In genomic region chr15:102165468-102166100, GRCm38 (mm10) we compare ENCODE assay signal across 17 mouse cellular contexts. TPM values are rescaled to one million over a fixed set of nuclear protein-coding genes. Genes with fewer than 3 reads are reported as not detected.
DNase-seq lines count a peak whose midpoint lies in the region; ATAC-seq lines count a peak whose summit lies in the region.
"Had no signal": no experiment of that assay in that cellular context is flagged by ENCODE, and none has a peak within 500 bp of the region (broad histone marks: within the 10 kb centered on the region; RNA-seq: fewer than 3 reads in every experiment).

No protein-coding gene starts in this region.

- WGBS in embryonic facial prominence, embryonic 13.5 days: 24% methylated on average over 6 of the region's 6 CpGs
- WGBS in limb, embryonic 15.5 days: 24% methylated on average over 6 of the region's 6 CpGs

- no peak for ATAC-seq in embryonic facial prominence, embryonic 13.5 days (ENCODE audit: insufficient number of reproducible peaks, insufficient read depth, low FRiP score, low TSS enrichment, low read depth)
- ATAC-seq in limb, embryonic 15.5 days (ENCODE audit: insufficient number of reproducible peaks, low FRiP score, low TSS enrichment, low read depth): no peak
- no peak for ATAC-seq in inflammation-experienced regulatory T-cells, adult 6 months

- H3K9me3 ChIP-seq in embryonic facial prominence, embryonic 13.5 days: no peaks in the 10 kb centered on the region
- H3K9me3 ChIP-seq in limb, embryonic 15.5 days: no peaks in the 10 kb centered on the region
- H3K9me3 ChIP-seq: forebrain, embryonic 12.5 days; heart, embryonic 13.5 days; midbrain, embryonic 10.5 days; neural tube, embryonic 13.5 days had no signal

- no peak overlapping the region for H3K9ac ChIP-seq in embryonic facial prominence, embryonic 13.5 days
- H3K9ac ChIP-seq in limb, embryonic 15.5 days: no peak overlapping the region
- H3K9ac ChIP-seq: forebrain, embryonic 12.5 days; heart, embryonic 13.5 days; neural tube, embryonic 13.5 days had no signal

- peak overlapping the region; percentile 60 for H3K27ac ChIP-seq in embryonic facial prominence, embryonic 13.5 days
- peak overlapping the region; percentile 27; the same call in 1 of the 2 replicates for H3K27ac ChIP-seq in limb, embryonic 15.5 days
- H3K27ac ChIP-seq: forebrain, embryonic 12.5 days; midbrain, embryonic 10.5 days; neural tube, embryonic 13.5 days had no signal

- no peak overlapping the region for H3K4me3 ChIP-seq in embryonic facial prominence, embryonic 13.5 days
- H3K4me3 ChIP-seq in limb, embryonic 15.5 days: no peak overlapping the region
- H3K4me3 ChIP-seq: forebrain, embryonic 12.5 days; heart, embryonic 13.5 days; midbrain, embryonic 10.5 days; neural tube, embryonic 13.5 days had no signal

- no peaks in the 10 kb centered on the region for H3K36me3 ChIP-seq in embryonic facial prominence, embryonic 13.5 days
- no peaks in the 10 kb centered on the region for H3K36me3 ChIP-seq in limb, embryonic 15.5 days
- H3K36me3 ChIP-seq: forebrain, embryonic 12.5 days; heart, embryonic 13.5 days; midbrain, embryonic 10.5 days; neural tube, embryonic 13.5 days had no signal

- H3K4me2 ChIP-seq in embryonic facial prominence, embryonic 13.5 days: no peak overlapping the region
- H3K4me2 ChIP-seq in limb, embryonic 15.5 days: no peak overlapping the region
- H3K4me2 ChIP-seq: forebrain, embryonic 12.5 days; heart, embryonic 13.5 days; neural tube, embryonic 13.5 days had no signal

- H3K4me1 ChIP-seq in embryonic facial prominence, embryonic 13.5 days: peaks cover 40% of the 10 kb centered on the region
- H3K4me1 ChIP-seq in limb, embryonic 15.5 days: peaks cover 29% of the 10 kb centered on the region
- H3K4me1 ChIP-seq: forebrain, embryonic 12.5 days; neural tube, embryonic 13.5 days had no signal

- DNase-seq in T-cell, adult 2 months (ENCODE audit: low spot score): peak; percentile 40
- DNase-seq in thymus, postnatal 14 days: peak; percentile 56
- DNase-seq in left cerebral cortex, adult 18-20 months (ENCODE audit: low spot score in 2 of 2): no peak
- DNase-seq in c-Kit-positive CD71-positive TER-119-positive erythroid progenitor cells, embryonic 14.5 days (ENCODE audit: low spot score): no peak
- DNase-seq in urinary bladder, postnatal 4 days (ENCODE audit: low spot score in 2 of 2): no peak
- DNase-seq: adrenal gland, postnatal 10 days; cerebellum, adult 18-20 months; heart, postnatal 4 days; layer of hippocampus, postnatal 36 days; lung, postnatal 14 days had no signal

- no peaks in the 10 kb centered on the region for H3K27me3 ChIP-seq in embryonic facial prominence, embryonic 13.5 days
- H3K27me3 ChIP-seq in limb, embryonic 15.5 days: no peaks in the 10 kb centered on the region
- H3K27me3 ChIP-seq: forebrain, embryonic 12.5 days; neural tube, embryonic 13.5 days had no signal

RNA-seq across cellular contexts. Expression of gene Soat2, which starts 15.3 kb away (rescaled TPM):
- 0.88 TPM in 1 of 2 replicates, not detected in the other for polyA plus RNA-seq in embryonic facial prominence, embryonic 13.5 days (2015; fragmentation: Nextera tagmentation; extraction: Ambion mirVana)
- 0.61 and 0.81 TPM in 2 replicates for polyA plus RNA-seq in limb, embryonic 15.5 days (2015; fragmentation: Nextera tagmentation; extraction: Ambion mirVana)
- total RNA-seq in left cerebral cortex, adult 18-20 months (2021): under 1 TPM in 1 of 2 experiments, not detected in 1; 0.30 TPM
- 1 to 10 TPM in 2 of 3 experiments, under 1 TPM in 1; 0.94 to 4.9 (median 1.3) TPM for polyA plus RNA-seq in inflammation-experienced regulatory T-cells, adult 6 months (2017; shearing (Covaris generic))

RNA-seq across cellular contexts. Expression of gene Igfbp6, which starts 21.4 kb away (rescaled TPM):
- 1.1 and 1.9 TPM in 2 replicates for polyA plus RNA-seq in embryonic facial prominence, embryonic 13.5 days (2015; fragmentation: Nextera tagmentation; extraction: Ambion mirVana)
- 17.5 and 24.6 TPM in 2 replicates for polyA plus RNA-seq in limb, embryonic 15.5 days (2015; fragmentation: Nextera tagmentation; extraction: Ambion mirVana)
- total RNA-seq in left cerebral cortex, adult 18-20 months (2021): 10 to 100 TPM; 60.2 to 61.6 TPM
- under 1 TPM in 1 of 3 experiments, not detected in 2; 0.33 TPM for polyA plus RNA-seq in inflammation-experienced regulatory T-cells, adult 6 months (2017; shearing (Covaris generic))

RNA-seq across cellular contexts. Expression of gene Spryd3, which starts 29.6 kb away (rescaled TPM):
- 20.4 and 21.6 TPM in 2 replicates for polyA plus RNA-seq in embryonic facial prominence, embryonic 13.5 days (2015; fragmentation: Nextera tagmentation; extraction: Ambion mirVana)
- polyA plus RNA-seq in limb, embryonic 15.5 days (2015; fragmentation: Nextera tagmentation; extraction: Ambion mirVana): 33.4 and 35.4 TPM in 2 replicates
- total RNA-seq in left cerebral cortex, adult 18-20 months (2021): 100 to 1,000 TPM; 153 to 163 TPM
- polyA plus RNA-seq in inflammation-experienced regulatory T-cells, adult 6 months (2017; shearing (Covaris generic)): 10 to 100 TPM; 32.1 to 44.8 (median 33.6) TPM

RNA-seq across cellular contexts. Expression of gene Zfp740, which starts 37.5 kb away (rescaled TPM):
- 82.4 and 86.3 TPM in 2 replicates for polyA plus RNA-seq in embryonic facial prominence, embryonic 13.5 days (2015; fragmentation: Nextera tagmentation; extraction: Ambion mirVana)
- polyA plus RNA-seq in limb, embryonic 15.5 days (2015; fragmentation: Nextera tagmentation; extraction: Ambion mirVana): 51.9 and 59.9 TPM in 2 replicates
- 10 to 100 TPM; 71.0 to 71.7 TPM for total RNA-seq in left cerebral cortex, adult 18-20 months (2021)
- polyA plus RNA-seq in inflammation-experienced regulatory T-cells, adult 6 months (2017; shearing (Covaris generic)): 10 to 100 TPM; 20.3 to 33.3 (median 25.5) TPM

RNA-seq across cellular contexts. Expression of gene Csad, which starts 38.9 kb away (rescaled TPM):
- polyA plus RNA-seq in embryonic facial prominence, embryonic 13.5 days (2015; fragmentation: Nextera tagmentation; extraction: Ambion mirVana): 89.6 and 102 TPM in 2 replicates
- 80.3 and 81.8 TPM in 2 replicates for polyA plus RNA-seq in limb, embryonic 15.5 days (2015; fragmentation: Nextera tagmentation; extraction: Ambion mirVana)
- total RNA-seq in left cerebral cortex, adult 18-20 months (2021): 10 to 100 TPM; 28.5 to 30.6 TPM
- polyA plus RNA-seq in inflammation-experienced regulatory T-cells, adult 6 months (2017; shearing (Covaris generic)): 10 to 100 TPM in 2 of 3 experiments, 1 to 10 TPM in 1; 5.0 to 14.6 (median 14.0) TPM

Comparison
In these comparisons a context has a peak if more than half of its experiments do, and no peak if none do; other contexts are left out.
1. DNase-seq: peak in T-cell, adult 2 months (single experiment) and thymus, postnatal 14 days (single experiment); none in left cerebral cortex, adult 18-20 months (0 of 2), c-Kit-positive CD71-positive TER-119-positive erythroid progenitor cells, embryonic 14.5 days (single experiment) and urinary bladder, postnatal 4 days (0 of 2).